Mouse (Mus musculus): ENCODE data around the gene C1rl.

DNA sequence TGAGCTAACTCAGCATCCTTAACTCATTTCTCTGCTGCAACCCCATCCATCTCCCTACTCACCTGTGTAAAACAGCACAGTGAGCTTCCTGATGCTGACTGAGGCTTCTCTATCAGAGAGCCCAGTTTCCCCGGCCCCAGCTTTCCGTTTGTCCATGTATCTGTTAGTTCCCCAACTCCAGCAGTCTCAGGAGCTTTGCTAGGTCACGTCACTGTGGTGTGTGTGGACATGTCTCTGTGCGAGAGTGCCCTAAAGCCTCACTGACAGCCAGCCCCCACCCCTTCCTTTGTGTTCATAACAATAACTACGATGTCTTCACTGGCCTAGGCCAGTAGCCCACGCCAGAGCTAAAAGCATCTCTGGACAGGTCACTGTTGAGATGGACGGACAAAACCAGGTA, 16.7 kb upstream of the C1rl start:
- no peak for TF ChIP-seq POLR2A (IDR thresholded peaks at IDR 0.05; ENCODE audit: low read depth, low read length)
- no peak for TF ChIP-seq CTCF (IDR thresholded peaks at IDR 0.05; ENCODE audit: extremely low read depth, insufficient read length, insufficient replicate concordance, low read depth, low read length)

Data from small intestine, adult 2 months (tissue).